ENCODE assay signal across 24 mouse cellular contexts in genomic region chr17:80431997-80432396, GRCm38 (mm10). TPM values are rescaled to one million over a fixed set of nuclear protein-coding genes. Genes with fewer than 3 reads are reported as not detected.
A peak's percentile ranks its signal among the peaks of the same experiment; 100 is the strongest.
DNase-seq lines count a peak whose midpoint lies in the region; TF ChIP-seq lines count a peak whose summit lies in the region.
"Had no signal": no experiment of that assay in that cellular context is flagged by ENCODE, and none has a peak within 500 bp of the region (broad histone marks: within the 10 kb centered on the region; RNA-seq: fewer than 3 reads in every experiment).

No protein-coding gene starts in this region.

- no peak overlapping the region for H3K4me3 ChIP-seq in layer of hippocampus, adult 2 months
- no peak overlapping the region for H3K4me3 ChIP-seq in MEL (ENCODE audit: control insufficient read depth in 1 of 2, insufficient read depth in 1 of 2, low read depth in 2 of 2, low read length in 2 of 2)
- no peak overlapping the region for H3K4me3 ChIP-seq in brown adipose tissue, adult 24 weeks (ENCODE audit: insufficient read depth, low read depth, low read length)
- H3K4me3 ChIP-seq: forebrain, embryonic 10.5 days; forebrain, embryonic 13.5 days; heart, embryonic 12.5 days; heart, embryonic 15.5 days had no signal

- no peak for TF ChIP-seq CTCF in layer of hippocampus, adult 2 months (conservative IDR thresholded peaks at IDR 0.05)
- TF ChIP-seq CTCF in MEL (IDR thresholded peaks at IDR 0.05 in 2 of 3, conservative IDR thresholded peaks at IDR 0.05 in 1 of 3; ENCODE audit: control insufficient read depth in 1 of 3, insufficient read depth in 1 of 3, low read depth in 2 of 3, low read length in 3 of 3, poor library complexity in 1 of 3, severe bottlenecking in 1 of 3) = no peak

- no peak overlapping the region for H3K9ac ChIP-seq in MEL (ENCODE audit: control insufficient read depth, low read depth, low read length, poor library complexity, severe bottlenecking)
- H3K9ac ChIP-seq: forebrain, embryonic 13.5 days; heart, embryonic 12.5 days; heart, embryonic 15.5 days; hindbrain, embryonic 14.5 days had no signal

- no peak for TF ChIP-seq RAD21 in MEL (IDR thresholded peaks at IDR 0.05; ENCODE audit: low read depth, low read length)

- H3K4me1 ChIP-seq in MEL (ENCODE audit: control insufficient read depth in 1 of 2, insufficient read depth in 2 of 2, low read length in 2 of 2) = peaks cover 2 to 3% of the 10 kb centered on the region in 2 experiments; a peak in 2 of 4 replicates
- H3K4me1 ChIP-seq in brown adipose tissue, adult 24 weeks (ENCODE audit: control insufficient read depth, insufficient read depth, insufficient read length, low read length) = peaks cover 6% of the 10 kb centered on the region; the same call in 1 of the 2 replicates
- H3K4me1 ChIP-seq: forebrain, embryonic 10.5 days; forebrain, embryonic 13.5 days; heart, embryonic 15.5 days had no signal

- peak; percentile 75 to 77 for TF ChIP-seq EP300 in MEL (IDR thresholded peaks at IDR 0.05; ENCODE audit: low read depth in 1 of 2, low read length in 2 of 2)

- TF ChIP-seq POLR2A in MEL (IDR thresholded peaks at IDR 0.05; ENCODE audit: control insufficient read depth in 1 of 2, insufficient read depth in 1 of 2, low read depth in 1 of 2, low read length in 2 of 2, poor library complexity in 1 of 2) = no peak

- H3K36me3 ChIP-seq in MEL (ENCODE audit: control insufficient read depth in 1 of 2, insufficient read depth in 2 of 2, low read length in 2 of 2) = peaks cover 7 to 26% of the 10 kb centered on the region in 2 experiments

- H3K9me3 ChIP-seq in MEL (replicated peaks; ENCODE audit: insufficient read depth, low read length) = no peaks in the 10 kb centered on the region
- H3K9me3 ChIP-seq: forebrain, embryonic 10.5 days; forebrain, embryonic 13.5 days; heart, embryonic 12.5 days; heart, embryonic 15.5 days had no signal

- H3K27ac ChIP-seq in layer of hippocampus, adult 2 months = peak overlapping the region; percentile 37; the same call in 1 of the 2 replicates
- peak overlapping the region; percentile 11; the same call in 1 of the 2 replicates for H3K27ac ChIP-seq in MEL (ENCODE audit: control insufficient read depth, low read depth, low read length)
- peak overlapping the region; percentile 11; the same call in 1 of the 2 replicates for H3K27ac ChIP-seq in brown adipose tissue, adult 24 weeks (replicated peaks; ENCODE audit: low read depth, low read length)
- H3K27ac ChIP-seq: forebrain, embryonic 10.5 days; forebrain, embryonic 13.5 days; heart, embryonic 15.5 days; hindbrain, embryonic 14.5 days had no signal

- H3K27me3 ChIP-seq in MEL (ENCODE audit: control insufficient read depth in 1 of 2, insufficient read depth in 2 of 2, low read length in 2 of 2) = no peaks in the 10 kb centered on the region
- H3K27me3 ChIP-seq: forebrain, embryonic 13.5 days; heart, embryonic 12.5 days; heart, embryonic 15.5 days had no signal

- H3K79me2 ChIP-seq in MEL (ENCODE audit: control insufficient read depth, insufficient read depth, low read length, poor library complexity) = no peaks in the 10 kb centered on the region

- DNase-seq in heart, adult 8-10 months (ENCODE audit: low spot score) = peak; percentile 16
- no peak for DNase-seq in heart, postnatal 4 days
- no peak for DNase-seq in layer of hippocampus, adult 2 months (ENCODE audit: low spot score in 2 of 2)
- no peak for DNase-seq in layer of hippocampus, adult 11-12 months (ENCODE audit: low spot score)
- DNase-seq in MEL (ENCODE audit: low read depth, low spot score) = peak; percentile 71
- DNase-seq: adrenal gland, adult 8-10 months; adrenal gland, postnatal 25 days; cerebellum, adult 18-20 months; cerebellum, adult 9-10 months; cerebellum, postnatal 14 days; gastrocnemius, postnatal 25 days; heart, adult 18-20 months; heart, postnatal 10 days; heart, postnatal 36 days had no signal

TF ChIP-seq in MEL, 35 proteins besides CTCF, POLR2A, EP300 and RAD21:
- TF ChIP-seq MAFK (IDR thresholded peaks at IDR 0.05; ENCODE audit: borderline replicate concordance, low read depth, low read length) (peak; percentile 10; the same call in 1 of the 2 replicates), TBP (IDR thresholded peaks at IDR 0.05; ENCODE audit: low read depth, low read length) (no peak), NELFE (IDR thresholded peaks at IDR 0.05; ENCODE audit: low read depth, low read length) (no peak), MAZ (IDR thresholded peaks at IDR 0.05; ENCODE audit: low read depth, low read length) (no peak), ETS1 (IDR thresholded peaks at IDR 0.05; ENCODE audit: low read depth, low read length) (0 out of 2 replicates have a peak, but pooled peaks have one; percentile 38), MYC (IDR thresholded peaks at IDR 0.05; ENCODE audit: low read depth, low read length) (0 out of 2 replicates have a peak, but pooled peaks have one; percentile 51), MAX (IDR thresholded peaks at IDR 0.05; ENCODE audit: low read length) (0 out of 2 replicates have a peak, but pooled peaks have one; percentile 33), SIN3A (IDR thresholded peaks at IDR 0.05; ENCODE audit: low read length) (peak; percentile 50; the same call in 1 of the 2 replicates), JUND (IDR thresholded peaks at IDR 0.05; ENCODE audit: low read depth, low read length) (0 out of 2 replicates have a peak, but pooled peaks have one; percentile 58), GATA1 (IDR thresholded peaks at IDR 0.05; ENCODE audit: low read depth, low read length) (peak; percentile 56)

RNA-seq across cellular contexts. Expression of gene Sos1, which starts 48.3 kb away (rescaled TPM):
- 10 to 100 TPM; 10.6 to 13.2 (median 12.2) TPM for total RNA-seq in heart, adult 8-10 months (2022)
- total RNA-seq in heart, postnatal 4 days (2021) = 10 to 100 TPM; 17.7 to 18.0 TPM
- 10 to 100 TPM; 35.2 to 36.8 TPM for total RNA-seq in layer of hippocampus, adult 2 months (2021)
- total RNA-seq in MEL (2012; rRNA removed) = 4.6 and 6.7 TPM in 2 replicates
- polyA plus RNA-seq in MEL (2012; ENCODE audit: insufficient read depth in 1 of 2, insufficient read length in 2 of 2, low read depth in 1 of 2, low replicate concordance in 2 of 2, missing spikeins in 1 of 2) = 10 to 100 TPM; 12.1 to 20.3 TPM
- polyA plus RNA-seq in brown adipose tissue, adult 24 weeks (2012; ENCODE audit: insufficient read depth, insufficient read length, missing spikeins) = 8.2 and 9.8 TPM in 2 replicates

RNA-seq across cellular contexts. Expression of gene Gm10190, which starts 58.7 kb away (rescaled TPM):
- total RNA-seq in heart, adult 8-10 months (2022) = not detected
- 1 to 10 TPM; 1.4 to 1.8 TPM for total RNA-seq in heart, postnatal 4 days (2021)
- total RNA-seq in layer of hippocampus, adult 2 months (2021) = 1 to 10 TPM in 1 of 2 experiments, not detected in 1; 1.5 TPM
- not detected in 2 replicates for total RNA-seq in MEL (2012; rRNA removed)
- not detected for polyA plus RNA-seq in MEL (2012; ENCODE audit: insufficient read depth in 1 of 2, insufficient read length in 2 of 2, low read depth in 1 of 2, low replicate concordance in 2 of 2, missing spikeins in 1 of 2)
- polyA plus RNA-seq in brown adipose tissue, adult 24 weeks (2012; ENCODE audit: insufficient read depth, insufficient read length, missing spikeins) = not detected in 2 replicates
- total RNA-seq: adrenal gland, postnatal 25 days; gastrocnemius, adult 18-20 months; gastrocnemius, postnatal 25 days; heart, adult 18-20 months; heart, postnatal 36 days had no signal
- polyA plus RNA-seq: activated CD4-positive, CD25-positive, alpha-beta regulatory T cell, adult 4 months; C2C12; CD4-positive, CD25-positive, alpha-beta regulatory T cell, adult 4 months had no signal

Comparison
In these comparisons a context has a peak if more than half of its experiments do, and no peak if none do; other contexts are left out.
1. DNase-seq: peak in heart, adult 8-10 months (single experiment) and MEL (single experiment); none in heart, postnatal 4 days (single experiment), layer of hippocampus, adult 2 months (0 of 2) and layer of hippocampus, adult 11-12 months (single experiment).
2. Peak in every context shown above with its lines, with median percentiles within 50 percentile points of each other: H3K27ac ChIP-seq.